Mouse (Mus musculus) heart, embryonic 11.5 days (tissue): ENCODE measurements around the gene Tmem183a. TPM values are rescaled to one million over a fixed set of nuclear protein-coding genes. Genes with fewer than 3 reads are reported as not detected.

ENCODE experiments used
- ATAC-seq: fragments of 200-750 bp; cut with Nextera tagmentation; replicated peaks from 2 replicates; pipeline ENCODE4 v1.8.0; 2017; ENCODE audit warnings: moderate library complexity; ENCODE audit not compliant: insufficient number of reproducible peaks, low FRiP score, low TSS enrichment
- H3K27ac ChIP-seq: fragments of 300-500 bp; sonication (generic); 2 replicates; pipeline ENCODE4 v1.5.1; 2014; ENCODE audit warnings: mild to moderate bottlenecking, low read depth, low read length
- H3K27me3 ChIP-seq: fragments of 300-500 bp; sonication (generic); 2 replicates; pipeline ENCODE4 v1.6.1; 2014; ENCODE audit warnings: mild to moderate bottlenecking, low read length, mixed read lengths; ENCODE audit not compliant: control insufficient read depth, insufficient read depth
- H3K36me3 ChIP-seq: fragments of 300-500 bp; sonication (generic); 2 replicates; pipeline ENCODE4 v1.6.1; 2014; ENCODE audit warnings: mild to moderate bottlenecking, low read length, moderate library complexity, mixed read lengths; ENCODE audit not compliant: control insufficient read depth, insufficient read depth
- H3K4me1 ChIP-seq: fragments of 300-500 bp; sonication (generic); 2 replicates; pipeline ENCODE4 v1.6.1; 2014; ENCODE audit warnings: low read length; ENCODE audit not compliant: control insufficient read depth, insufficient read depth
- H3K4me2 ChIP-seq: fragments of 300-500 bp; sonication (generic); 2 replicates; pipeline ENCODE4 v1.6.1; 2014; ENCODE audit warnings: mild to moderate bottlenecking, moderate library complexity
- H3K4me3 ChIP-seq: fragments of 300-500 bp; sonication (generic); 2 replicates; pipeline ENCODE4 v1.5.1; 2014; ENCODE audit warnings: low read depth, low read length
- H3K9ac ChIP-seq: fragments of 300-500 bp; sonication (generic); 2 replicates; pipeline ENCODE4 v1.6.1; 2014; ENCODE audit warnings: mild to moderate bottlenecking, low read depth, low read length, moderate library complexity
- H3K9me3 ChIP-seq: fragments of 300-500 bp; sonication (generic); replicated peaks from 2 replicates; pipeline ENCODE4 v1.6.1; 2016; ENCODE audit warnings: low read length; ENCODE audit not compliant: control insufficient read depth
- WGBS: fragments of 180-500 bp; shearing (Covaris S2); extraction: QIAGEN DNeasy Blood & Tissue Kit; methylation state at CpG from one replicate; pipeline ENCODE4 v1.1.7; 2014; ENCODE audit not compliant: insufficient replicate concordance; 5-methylcytosine and 5-hydroxymethylcytosine counted together
- polyA plus RNA-seq: library from polyadenylated mRNA; unstranded; fragments of >200 nt; fragmentation: Nextera tagmentation; extraction: Ambion mirVana; gene quantifications from 2 replicates; pipeline ENCODE4 v1.2.1, GENCODE M21; 2014

The Tmem183a gene
- polyA plus RNA-seq, 1 experiment from 2014 or later: 78.8 TPM

GRCm38 (mm10) chr1:134302568-134303238 is 59.1 kb downstream of the Tmem183a start:
- ATAC-seq: 0 out of 2 replicates have a peak, but pooled peaks have one; percentile 11
- Histone ChIP-seq H3K4me3 (no peak overlapping the region), H3K27me3 (peaks cover 13% of the 10 kb centered on the region), H3K36me3 (peaks cover 3% of the 10 kb centered on the region), H3K4me1 (peaks cover 32% of the 10 kb centered on the region), H3K27ac (peak overlapping the region; percentile 91), H3K4me2 (no peak overlapping the region), H3K9me3 (no peaks in the 10 kb centered on the region), H3K9ac (peak overlapping the region; percentile 52; the same call in 1 of the 2 replicates)
- WGBS: 32% methylated on average over 8 of the region's 8 CpGs

- Histone ChIP-seq H3K9me3 (no peaks in the 10 kb centered on the region), H3K36me3 (no peaks in the 10 kb centered on the region; the same call in 1 of the 2 replicates), H3K27ac (no peak overlapping the region), H3K4me2 (peak overlapping the region; percentile 87), H3K9ac (peak overlapping the region; percentile 58), H3K27me3 (peaks cover 13% of the 10 kb centered on the region), H3K4me3 (peak overlapping the region; percentile 54), H3K4me1 (peaks cover 31% of the 10 kb centered on the region)
- 0 out of 2 replicates have a peak, but pooled peaks have one; percentile 15 for ATAC-seq
- WGBS: 5% methylated on average over 53 of the region's 59 CpGs
Observed at GRCm38 (mm10) chr1:134298636-134299411, 63.0 kb downstream of the Tmem183a start.

GRCm38 (mm10) chr1:134297265-134297664 is 64.5 kb downstream of the Tmem183a start:
- H3K4me3 ChIP-seq: no peak overlapping the region
- H3K27ac ChIP-seq: no peak overlapping the region
- H3K4me1 ChIP-seq: peaks cover 18% of the 10 kb centered on the region
- H3K36me3 ChIP-seq: no peaks in the 10 kb centered on the region
- no peak for ATAC-seq
- H3K27me3 ChIP-seq: peaks cover 13% of the 10 kb centered on the region
- no peaks in the 10 kb centered on the region for H3K9me3 ChIP-seq
- 85% methylated on average over 8 of the region's 8 CpGs for WGBS
- no peak overlapping the region for H3K9ac ChIP-seq
- H3K4me2 ChIP-seq: no peak overlapping the region

Other genes starting within 250 kb of the Tmem183a start
- gene Chil1, start 179.8 kb downstream of the Tmem183a start, polyA plus RNA-seq: 1.5 and 1.9 TPM in 2 replicates
- 1.0 and 1.2 TPM in 2 replicates for gene Mybph, start 168.5 kb downstream of the Tmem183a start, polyA plus RNA-seq
- gene Adora1, start 126.5 kb downstream of the Tmem183a start, polyA plus RNA-seq: 4.4 and 6.7 TPM in 2 replicates
- gene Myog, start 72.0 kb downstream of the Tmem183a start, polyA plus RNA-seq: 3.7 and 4.2 TPM in 2 replicates
- 9.4 and 9.7 TPM in 2 replicates for gene Ppfia4, start 29.1 kb downstream of the Tmem183a start, polyA plus RNA-seq
- not detected in 2 replicates for gene 4933406M09Rik, start 24.0 kb upstream of the Tmem183a start, polyA plus RNA-seq
- gene Cyb5r1, start 43.6 kb upstream of the Tmem183a start, polyA plus RNA-seq: 35.2 and 36.9 TPM in 2 replicates
- gene Adipor1, start 53.4 kb upstream of the Tmem183a start, polyA plus RNA-seq: 129 and 130 TPM in 2 replicates
- gene Klhl12, start 93.6 kb upstream of the Tmem183a start, polyA plus RNA-seq: 15.5 and 22.2 TPM in 2 replicates
- gene Rabif, start 132.7 kb upstream of the Tmem183a start, polyA plus RNA-seq: 35.3 and 37.9 TPM in 2 replicates
- gene Mgat4e, start 187.7 kb upstream of the Tmem183a start, polyA plus RNA-seq: not detected in 2 replicates
- gene Kdm5b, start 198.2 kb upstream of the Tmem183a start, polyA plus RNA-seq: 34.9 and 35.9 TPM in 2 replicates